Mouse (Mus musculus): ENCODE results near the gene Rln1.

GRCm38 (mm10) chr19:29373438-29373837 is 39.0 kb upstream of the Rln1 start:
- TF ChIP-seq EP300 (IDR thresholded peaks at IDR 0.05; ENCODE audit: low read depth) (no peak), CTCF (IDR thresholded peaks at IDR 0.05; ENCODE audit: low read depth) (no peak)

Data from liver, postnatal 0 days (tissue).